Mouse (Mus musculus): ENCODE data around the gene Mdm2.

- TF ChIP-seq POLR2A (IDR thresholded peaks at IDR 0.05; ENCODE audit: control insufficient read depth, extremely low read depth, insufficient read depth, low read length, poor library complexity) (no peak), CTCF (IDR thresholded peaks at IDR 0.05; ENCODE audit: borderline replicate concordance, control insufficient read depth, extremely low read depth, insufficient read depth, low read length, poor library complexity) (no peak)
Observed at GRCm38 (mm10) chr10:117697561-117698115, 12.9 kb downstream of the Mdm2 start.

Data from thymus, adult 2 months (tissue).